Mouse (Mus musculus): ENCODE results near the gene Adamts13.

- TF ChIP-seq CTCF (conservative IDR thresholded peaks at IDR 0.05 in 1 of 2, IDR thresholded peaks at IDR 0.05 in 1 of 2; ENCODE audit: low read depth in 2 of 2, low read length in 2 of 2) (no peak), POLR2A (IDR thresholded peaks at IDR 0.05; ENCODE audit: low read depth, low read length) (no peak), HCFC1 (IDR thresholded peaks at IDR 0.05; ENCODE audit: low read depth, low read length) (no peak)
These were observed 71.4 kb downstream of the Adamts13 start for GRCm38 (mm10) chr2:27044641-27045040.

Data from CH12.LX (cell line).